Mouse (Mus musculus) left cerebral cortex, postnatal 4 days (tissue): ENCODE data around the gene Tnfrsf21. TPM values are rescaled to one million over a fixed set of nuclear protein-coding genes. Genes with fewer than 3 reads are reported as not detected.

ENCODE experiments used
- DNase-seq: peaks from one replicate; pipeline ENCODE4 v3.0.0-alpha.2; 2022
- intact Hi-C: fragments of 180-260 bp; cut with DNase I; formaldehyde crosslinking; loops from one replicate; pipeline ENCODE4 v1.15.1; 2025
- total RNA-seq, 2 experiments: library from RNA; stranded (reverse); gene quantifications; 2 replicates each; pipeline ENCODE4 v1.2.3; 2021

Tnfrsf21 gene
- total RNA-seq, 2 experiments from 2014 or later = 83.9 to 89.7 TPM

- intact Hi-C loops = no loop called here
- no peak for DNase-seq
Measured at GRCm38 (mm10) chr17:43121096-43121495, 104.7 kb downstream of the Tnfrsf21 start.

GRCm38 (mm10) chr17:43128305-43128704 is 112.0 kb downstream of the Tnfrsf21 start:
- no peak for DNase-seq
- intact Hi-C loops = no loop called here

- intact Hi-C loops = no loop called here
- DNase-seq = no peak
Measured at GRCm38 (mm10) chr17:43128908-43129533, 112.7 kb downstream of the Tnfrsf21 start.

DNA sequence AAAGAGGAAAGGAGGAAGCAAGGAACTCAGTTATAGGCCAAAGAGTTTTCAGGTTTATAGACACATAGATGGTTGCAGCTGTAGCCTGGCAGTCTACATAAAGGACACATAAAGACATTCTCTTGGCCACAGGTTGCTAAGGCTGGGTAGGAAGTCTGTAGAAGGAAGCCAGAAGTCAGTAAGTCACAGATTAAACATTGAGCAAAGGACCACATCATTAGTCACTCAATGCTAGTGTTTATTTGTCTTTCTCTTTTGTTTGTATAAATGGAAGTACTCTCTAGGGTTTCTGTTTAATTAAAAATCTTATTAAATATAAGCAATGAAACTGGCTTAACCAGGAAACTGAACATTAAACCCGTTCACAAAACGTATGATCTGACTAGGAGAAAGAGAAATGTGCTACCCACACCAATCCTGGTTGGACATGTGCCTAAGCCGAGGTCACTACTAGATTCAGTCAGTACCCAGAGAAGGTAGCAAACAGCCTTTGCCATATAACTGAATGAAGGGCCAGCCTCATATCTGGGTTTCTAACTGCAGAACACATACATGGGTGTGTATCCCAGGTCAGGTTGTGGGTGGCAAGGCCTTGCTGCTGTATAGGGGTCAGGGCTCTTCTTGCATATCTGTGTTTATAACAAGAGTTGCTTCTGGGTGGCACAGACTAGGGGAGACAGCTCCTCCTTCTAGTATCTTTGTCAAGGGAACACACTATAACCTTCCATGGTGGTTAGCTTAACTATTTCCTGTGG is 113.9 kb downstream of the Tnfrsf21 start:
- intact Hi-C loops = no loop called here
- DNase-seq = no peak

GRCm38 (mm10) chr17:43130870-43131264 is 114.5 kb downstream of the Tnfrsf21 start:
- no peak for DNase-seq
- intact Hi-C loops = no loop called here

DNA sequence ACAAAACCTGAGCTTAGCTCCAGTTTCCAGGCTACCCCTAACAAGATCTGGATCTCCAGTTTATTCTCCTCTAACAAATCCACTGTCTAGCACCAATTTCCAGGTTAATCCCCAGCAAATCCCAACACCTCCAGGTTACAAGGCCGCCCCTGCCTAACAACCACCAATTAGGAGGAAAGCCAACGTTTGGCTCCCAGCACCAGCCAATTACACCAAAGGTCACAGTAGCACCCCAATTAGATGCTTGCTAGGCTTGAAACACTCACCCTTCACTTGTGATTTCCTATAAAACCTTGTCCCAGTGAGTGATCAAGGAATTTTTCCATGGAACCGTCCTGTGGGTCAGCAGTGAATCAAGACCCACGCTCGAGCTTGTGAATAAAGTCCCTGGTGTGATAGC is 116.1 kb downstream of the Tnfrsf21 start:
- intact Hi-C loops = no loop called here
- no peak for DNase-seq

DNA sequence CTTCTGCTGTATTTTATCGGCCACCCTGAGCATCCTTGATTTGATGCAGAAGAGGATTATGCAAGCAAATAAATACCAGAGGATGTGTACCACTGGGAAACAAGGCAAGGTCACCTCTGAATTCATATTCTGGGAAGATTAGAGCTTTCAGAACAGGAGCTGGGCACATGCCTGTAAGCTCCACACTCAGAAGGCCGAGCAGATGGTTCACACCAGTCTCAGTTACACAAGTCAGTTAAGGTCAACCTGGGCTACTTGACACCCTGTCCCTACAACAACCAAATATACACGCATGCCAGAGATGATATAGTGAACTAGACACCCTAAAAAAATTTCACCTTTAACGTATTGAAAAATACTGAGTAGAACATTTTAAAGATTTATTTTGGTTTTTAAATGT is 116.8 kb downstream of the Tnfrsf21 start:
- no peak for DNase-seq
- intact Hi-C loops = no loop called here

DNA sequence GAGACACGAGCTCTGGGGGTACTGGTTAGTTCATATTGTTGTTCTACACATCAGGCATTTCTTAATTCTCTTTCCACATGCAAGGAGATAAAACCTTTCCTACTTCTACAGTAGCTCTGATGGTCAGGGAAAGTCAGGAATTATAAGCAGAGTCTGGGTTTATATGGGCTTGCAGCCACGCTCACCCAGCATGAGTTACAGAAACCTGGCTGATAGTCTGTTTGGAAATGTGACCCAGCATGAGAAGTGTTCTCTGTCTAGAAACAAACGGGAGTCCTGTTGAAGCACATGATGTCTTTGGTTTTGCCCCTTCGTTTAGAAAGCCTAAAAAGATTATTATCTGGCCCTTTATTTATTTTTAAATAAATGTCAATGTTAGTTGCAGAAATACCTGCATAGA is 118.6 kb downstream of the Tnfrsf21 start:
- intact Hi-C loops = no loop called here
- no peak for DNase-seq

DNA sequence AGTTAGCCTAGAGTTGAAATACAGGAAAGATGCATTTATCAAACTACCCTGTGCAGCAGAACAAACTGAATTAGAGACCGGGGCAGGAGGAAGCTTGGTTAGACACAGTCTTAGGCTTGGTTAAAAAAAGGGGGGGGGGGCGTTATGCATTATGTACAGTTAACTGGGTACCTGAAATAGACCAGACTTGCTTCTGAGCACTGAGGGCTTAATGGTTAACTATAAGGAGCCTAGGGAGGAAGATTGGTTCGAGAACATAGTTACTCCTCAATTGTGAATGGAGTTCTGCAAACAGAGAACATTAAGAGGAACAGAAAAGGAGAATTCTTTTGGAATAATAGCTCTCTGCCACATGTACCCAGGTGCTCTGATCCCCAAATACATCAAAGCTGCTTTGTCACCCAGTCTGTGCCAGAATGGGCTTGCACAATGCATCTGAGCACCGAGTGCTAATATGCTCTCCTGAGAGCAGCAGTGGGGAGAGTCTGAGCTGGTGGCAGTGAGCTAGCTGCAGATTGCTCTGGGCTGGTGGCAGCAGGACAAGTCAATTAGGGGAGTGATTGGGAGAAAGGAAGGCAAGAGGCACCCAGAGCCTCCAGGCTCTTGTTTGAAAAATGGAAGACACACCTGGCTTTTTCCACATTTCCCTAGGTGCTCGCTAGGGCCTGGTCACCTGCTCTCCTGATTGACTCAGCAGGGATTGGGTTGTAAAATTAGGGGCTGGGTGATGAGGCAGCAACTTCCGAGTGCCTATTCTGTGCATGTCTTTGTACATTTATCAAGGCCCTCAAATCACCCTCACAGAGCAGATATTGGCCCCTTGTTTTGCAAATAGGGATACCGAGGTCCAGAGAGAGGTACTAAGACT is 119.3 kb downstream of the Tnfrsf21 start:
- intact Hi-C loops = no loop called here
- peak; percentile 19 for DNase-seq

DNA sequence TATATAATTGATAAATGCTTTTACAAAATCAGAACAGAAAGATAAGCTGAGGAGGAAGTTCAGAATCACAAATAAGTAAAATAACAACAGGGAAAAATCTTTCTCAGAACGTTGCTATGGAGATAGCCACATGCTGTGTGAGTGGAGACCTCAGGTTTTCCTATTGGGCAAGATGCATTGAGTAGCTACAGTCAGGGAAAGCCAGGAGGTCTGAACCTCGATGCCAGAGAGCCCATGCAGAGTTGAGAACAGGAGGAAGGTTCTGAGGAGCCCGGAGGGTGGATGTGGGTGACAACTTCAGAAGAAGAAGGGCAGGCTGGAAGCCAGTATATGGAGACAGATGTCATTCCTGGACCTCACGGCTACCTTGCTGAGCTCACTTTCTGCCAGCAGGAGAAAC is 120.4 kb downstream of the Tnfrsf21 start:
- intact Hi-C loops = no loop called here

DNA sequence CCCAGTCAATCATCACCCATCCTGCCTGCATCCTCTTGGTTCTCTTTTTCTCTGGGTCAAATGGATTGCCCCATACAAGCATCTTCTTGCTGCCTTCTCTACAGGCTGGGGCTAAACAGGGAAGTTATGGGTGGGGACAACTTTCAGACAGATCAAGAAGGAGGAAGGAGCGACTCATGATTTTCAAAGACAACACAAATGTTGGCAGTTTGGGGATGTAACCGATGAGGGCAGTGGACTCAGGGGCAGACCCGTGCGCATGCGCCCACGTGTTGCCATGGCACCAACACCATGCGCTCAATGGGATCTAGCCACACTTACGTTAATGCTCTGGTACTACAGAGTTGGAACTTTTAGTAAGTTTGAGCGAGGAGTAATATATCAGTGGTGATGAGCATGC is 121.5 kb downstream of the Tnfrsf21 start:
- DNase-seq = no peak
- intact Hi-C loops = no loop called here

More for the DNA sequence above, 120.4 kb downstream of the Tnfrsf21 start:
- DNase-seq = no peak

GRCm38 (mm10) chr17:43138356-43138755 is 122.0 kb downstream of the Tnfrsf21 start:
- intact Hi-C loops = no loop called here
- DNase-seq = no peak

Other genes with a start within 250 kb of the Tnfrsf21 start
- 10 to 100 TPM; 22.7 to 24.9 TPM for gene Cd2ap, start 139.9 kb upstream of the Tnfrsf21 start, total RNA-seq